In the genomic region with DNA sequence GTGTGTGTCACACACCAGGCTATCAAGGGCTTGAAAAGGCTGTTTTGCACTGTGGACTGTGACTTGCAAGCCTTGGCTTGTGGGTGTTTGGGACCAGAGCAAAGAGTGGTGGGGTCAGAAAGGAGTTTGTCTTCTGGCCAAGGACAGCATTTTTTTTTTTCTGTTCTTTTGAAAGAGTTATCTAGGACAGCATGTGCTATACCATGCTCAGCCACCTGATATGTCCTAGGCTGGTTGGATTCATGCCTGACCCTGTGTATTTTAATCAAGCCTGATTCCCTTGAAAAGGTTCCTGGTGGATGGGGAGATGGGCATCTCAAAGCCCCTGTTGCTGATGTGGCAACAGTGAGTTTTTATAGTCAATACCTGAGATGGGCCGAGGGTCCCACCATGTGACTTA, we compare ENCODE assay signal across 10 mouse cellular contexts.
DNase-seq lines count a peak whose midpoint lies in the region; ATAC-seq and TF ChIP-seq lines count a peak whose summit lies in the region.
"Had no signal": no experiment of that assay in that cellular context is flagged by ENCODE, and none has a peak within 500 bp of the region (broad histone marks: within the 10 kb centered on the region; RNA-seq: fewer than 3 reads in every experiment).

No protein-coding gene starts in this region.

- no peak overlapping the region for H3K4me2 ChIP-seq in heart, embryonic 13.5 days
- no peak overlapping the region for H3K4me2 ChIP-seq in embryonic facial prominence, embryonic 12.5 days (replicated peaks)
- no peak overlapping the region for H3K4me2 ChIP-seq in limb, embryonic 11.5 days (ENCODE audit: low read depth, severe bottlenecking)
- H3K4me2 ChIP-seq in kidney, embryonic 16.5 days (replicated peaks; ENCODE audit: low read depth, low read length), result no peak overlapping the region

- peak overlapping the region; percentile 42 for H3K27ac ChIP-seq in heart, embryonic 13.5 days (replicated peaks)
- peak overlapping the region; percentile 16; the same call in 1 of the 2 replicates for H3K27ac ChIP-seq in ES-Bruce4 (ENCODE audit: insufficient read depth, low read length)
- H3K27ac ChIP-seq in embryonic facial prominence, embryonic 12.5 days, result peak overlapping the region; percentile 50; the same call in 1 of the 2 replicates
- peak overlapping the region; percentile 18; the same call in 1 of the 2 replicates for H3K27ac ChIP-seq in limb, embryonic 11.5 days (replicated peaks; ENCODE audit: low read depth, low read length)
- no peak overlapping the region for H3K27ac ChIP-seq in kidney, embryonic 16.5 days (ENCODE audit: low read length)
- H3K27ac ChIP-seq: heart, embryonic 10.5 days had no signal

- 86% methylated on average over 1 of the region's 1 CpGs for WGBS in heart, embryonic 13.5 days
- 87% methylated on average over 1 of the region's 1 CpGs for WGBS in embryonic facial prominence, embryonic 12.5 days
- 91% methylated on average over 1 of the region's 1 CpGs for WGBS in limb, embryonic 11.5 days
- WGBS in kidney, embryonic 16.5 days, result 87% methylated on average over 1 of the region's 1 CpGs

- H3K4me3 ChIP-seq in heart, embryonic 13.5 days, result no peak overlapping the region
- H3K4me3 ChIP-seq in ES-Bruce4 (ENCODE audit: low read depth, low read length), result no peak overlapping the region
- H3K4me3 ChIP-seq in embryonic facial prominence, embryonic 12.5 days, result no peak overlapping the region
- H3K4me3 ChIP-seq in limb, embryonic 11.5 days (ENCODE audit: low read depth, low read length), result no peak overlapping the region
- H3K4me3 ChIP-seq in kidney, embryonic 16.5 days (ENCODE audit: low read length), result no peak overlapping the region
- H3K4me3 ChIP-seq: heart, embryonic 10.5 days; megakaryocyte, embryonic 14.5 days had no signal

- no peak for DNase-seq in heart, postnatal 4 days
- DNase-seq in limb, embryonic 11.5 days (ENCODE audit: low spot score), result no peak
- no peak for DNase-seq in right cerebral cortex, postnatal 10 days (ENCODE audit: low spot score in 2 of 2)
- DNase-seq: kidney, adult 9 months had no signal

- no peak for TF ChIP-seq CTCF in ES-Bruce4 (IDR thresholded peaks at IDR 0.05; ENCODE audit: low read depth, low read length)

- no peak for TF ChIP-seq POLR2A in ES-Bruce4 (IDR thresholded peaks at IDR 0.05; ENCODE audit: insufficient read depth, low read length)

- peaks cover 45% of the 10 kb centered on the region for H3K4me1 ChIP-seq in heart, embryonic 13.5 days
- H3K4me1 ChIP-seq in ES-Bruce4 (ENCODE audit: control insufficient read depth, insufficient read depth, low read length), result peaks cover 23% of the 10 kb centered on the region
- peaks cover 30% of the 10 kb centered on the region for H3K4me1 ChIP-seq in embryonic facial prominence, embryonic 12.5 days
- H3K4me1 ChIP-seq in limb, embryonic 11.5 days (ENCODE audit: control insufficient read depth, insufficient read depth, low read length), result peaks cover 15% of the 10 kb centered on the region
- H3K4me1 ChIP-seq in kidney, embryonic 16.5 days (ENCODE audit: insufficient read depth, low read length), result peaks cover 18% of the 10 kb centered on the region

- no peak for TF ChIP-seq EP300 in ES-Bruce4 (IDR thresholded peaks at IDR 0.05; ENCODE audit: insufficient read depth, low read depth, low read length)

- peak overlapping the region; percentile 28; the same call in 1 of the 2 replicates for H3K9ac ChIP-seq in heart, embryonic 13.5 days
- no peak overlapping the region for H3K9ac ChIP-seq in ES-Bruce4 (ENCODE audit: low read depth, poor library complexity, severe bottlenecking)
- no peak overlapping the region for H3K9ac ChIP-seq in embryonic facial prominence, embryonic 12.5 days
- no peak overlapping the region for H3K9ac ChIP-seq in limb, embryonic 11.5 days (ENCODE audit: low read length)
- H3K9ac ChIP-seq in kidney, embryonic 16.5 days (replicated peaks; ENCODE audit: low read length), result no peak overlapping the region

- no peak for ATAC-seq in heart, embryonic 13.5 days (ENCODE audit: extremely low read depth, insufficient number of reproducible peaks, low FRiP score, low TSS enrichment)
- no peak for ATAC-seq in embryonic facial prominence, embryonic 12.5 days (ENCODE audit: insufficient number of reproducible peaks, insufficient read depth, low FRiP score, low TSS enrichment)
- ATAC-seq in limb, embryonic 11.5 days (ENCODE audit: insufficient number of reproducible peaks, low FRiP score, low TSS enrichment, low read depth), result no peak
- no peak for ATAC-seq in kidney, embryonic 16.5 days (ENCODE audit: low FRiP score, low TSS enrichment)

- H3K36me3 ChIP-seq in heart, embryonic 13.5 days, result no peaks in the 10 kb centered on the region
- H3K36me3 ChIP-seq in ES-Bruce4 (ENCODE audit: control insufficient read depth, insufficient read depth, low read length, poor library complexity, severe bottlenecking), result no peaks in the 10 kb centered on the region
- no peaks in the 10 kb centered on the region for H3K36me3 ChIP-seq in embryonic facial prominence, embryonic 12.5 days
- H3K36me3 ChIP-seq in limb, embryonic 11.5 days (ENCODE audit: control insufficient read depth, insufficient read depth, low read length), result no peaks in the 10 kb centered on the region
- H3K36me3 ChIP-seq in kidney, embryonic 16.5 days (ENCODE audit: insufficient read depth, low read length), result no peaks in the 10 kb centered on the region
- H3K36me3 ChIP-seq: heart, embryonic 10.5 days had no signal

- no peaks in the 10 kb centered on the region for H3K27me3 ChIP-seq in heart, embryonic 13.5 days (replicated peaks)
- no peaks in the 10 kb centered on the region for H3K27me3 ChIP-seq in ES-Bruce4 (ENCODE audit: control insufficient read depth, insufficient read depth, low read length, poor library complexity, severe bottlenecking)
- no peaks in the 10 kb centered on the region for H3K27me3 ChIP-seq in embryonic facial prominence, embryonic 12.5 days
- H3K27me3 ChIP-seq in limb, embryonic 11.5 days (ENCODE audit: control insufficient read depth, insufficient read depth, low read length), result no peaks in the 10 kb centered on the region
- no peaks in the 10 kb centered on the region for H3K27me3 ChIP-seq in kidney, embryonic 16.5 days (ENCODE audit: insufficient read depth, low read length)

- no peaks in the 10 kb centered on the region for H3K9me3 ChIP-seq in heart, embryonic 13.5 days
- H3K9me3 ChIP-seq in ES-Bruce4 (replicated peaks; ENCODE audit: control insufficient read depth, insufficient read depth, low read length, poor library complexity, severe bottlenecking), result no peaks in the 10 kb centered on the region
- H3K9me3 ChIP-seq in embryonic facial prominence, embryonic 12.5 days, result no peaks in the 10 kb centered on the region
- H3K9me3 ChIP-seq in limb, embryonic 11.5 days (ENCODE audit: control insufficient read depth, low read length), result no peaks in the 10 kb centered on the region
- H3K9me3 ChIP-seq in kidney, embryonic 16.5 days (ENCODE audit: low read length), result no peaks in the 10 kb centered on the region
- H3K9me3 ChIP-seq: heart, embryonic 10.5 days; megakaryocyte, embryonic 14.5 days had no signal
